Comparison of ENCODE assay signal across 16 mouse cellular contexts in genomic region chr7:137671156-137671555, GRCm38 (mm10).
DNase-seq lines count a peak whose midpoint lies in the region; ATAC-seq and TF ChIP-seq lines count a peak whose summit lies in the region.
"Had no signal": no experiment of that assay in that cellular context is flagged by ENCODE, and none has a peak within 500 bp of the region (broad histone marks: within the 10 kb centered on the region; RNA-seq: fewer than 3 reads in every experiment).

No protein-coding gene starts in this region.

- no peak overlapping the region for H3K4me2 ChIP-seq in CH12.LX (ENCODE audit: insufficient read depth, low read depth, poor library complexity, severe bottlenecking)
- H3K4me2 ChIP-seq in limb, embryonic 11.5 days (ENCODE audit: low read depth, severe bottlenecking), result no peak overlapping the region
- H3K4me2 ChIP-seq: forebrain, embryonic 15.5 days; kidney, embryonic 15.5 days; lung, embryonic 15.5 days; neural tube, embryonic 13.5 days had no signal

- peak; percentile 30 for DNase-seq in heart, adult 11 months
- no peak for DNase-seq in heart, postnatal 36 days
- peak; percentile 2 for DNase-seq in CH12.LX (ENCODE audit: extremely low read depth)
- DNase-seq in embryo, embryonic 10.5 days (ENCODE audit: low spot score), result peak; percentile 65
- DNase-seq in limb, embryonic 11.5 days (ENCODE audit: low spot score), result peak; percentile 77
- no peak for DNase-seq in thymus, postnatal 4 days
- DNase-seq: adrenal gland, postnatal 36 days; cerebellum, postnatal 14 days had no signal

- H3K9ac ChIP-seq in CH12.LX (ENCODE audit: insufficient read depth, low read depth), result no peak overlapping the region
- H3K9ac ChIP-seq in limb, embryonic 11.5 days (ENCODE audit: low read length), result no peak overlapping the region
- H3K9ac ChIP-seq: forebrain, embryonic 15.5 days; kidney, embryonic 15.5 days; lung, embryonic 15.5 days; neural tube, embryonic 13.5 days had no signal

- ATAC-seq in limb, embryonic 11.5 days (ENCODE audit: insufficient number of reproducible peaks, low FRiP score, low TSS enrichment, low read depth), result no peak
- ATAC-seq in granulocyte monocyte progenitor cell, adult 5-6 weeks (replicated peaks; ENCODE audit: poor library complexity, severe bottlenecking), result no peak
- ATAC-seq: forebrain, embryonic 15.5 days; hindbrain, embryonic 16.5 days; midbrain, embryonic 16.5 days had no signal

- intact Hi-C loops in heart, postnatal 36 days (cut with DNase I), result no loop called here

- TF ChIP-seq EP300 in CH12.LX (IDR thresholded peaks at IDR 0.05; ENCODE audit: low read length), result no peak

- no peak for TF ChIP-seq POLR2A in CH12.LX (IDR thresholded peaks at IDR 0.05; ENCODE audit: low read depth, low read length)

- H3K36me3 ChIP-seq in CH12.LX (replicated peaks in 1 of 2; ENCODE audit: control insufficient read depth in 1 of 2, insufficient read depth in 1 of 2, low read length in 1 of 2), result no peaks in the 10 kb centered on the region
- H3K36me3 ChIP-seq in limb, embryonic 11.5 days (ENCODE audit: control insufficient read depth, insufficient read depth, low read length), result no peaks in the 10 kb centered on the region
- H3K36me3 ChIP-seq: forebrain, embryonic 15.5 days; kidney, embryonic 15.5 days; lung, embryonic 15.5 days; neural tube, embryonic 13.5 days had no signal

- no peak for TF ChIP-seq CTCF in CH12.LX (conservative IDR thresholded peaks at IDR 0.05 in 1 of 2, IDR thresholded peaks at IDR 0.05 in 1 of 2; ENCODE audit: low read depth in 2 of 2, low read length in 2 of 2)

- H3K4me1 ChIP-seq in CH12.LX (ENCODE audit: control insufficient read depth in 1 of 2, insufficient read depth in 2 of 2), result no peaks in the 10 kb centered on the region
- no peaks in the 10 kb centered on the region for H3K4me1 ChIP-seq in limb, embryonic 11.5 days (ENCODE audit: control insufficient read depth, insufficient read depth, low read length)
- H3K4me1 ChIP-seq: forebrain, embryonic 15.5 days; kidney, embryonic 15.5 days; lung, embryonic 15.5 days; neural tube, embryonic 13.5 days had no signal

- no peak overlapping the region for H3K4me3 ChIP-seq in CH12.LX (replicated peaks in 1 of 3; ENCODE audit: low read depth in 2 of 3, low read length in 2 of 3, poor library complexity in 1 of 3)
- H3K4me3 ChIP-seq in limb, embryonic 11.5 days (ENCODE audit: low read depth, low read length), result no peak overlapping the region
- H3K4me3 ChIP-seq: forebrain, embryonic 15.5 days; kidney, embryonic 15.5 days; left cerebral cortex, adult 2 months; lung, embryonic 15.5 days; neural tube, embryonic 13.5 days had no signal

- dilution Hi-C loops in CH12.LX (cut with MboI; ENCODE audit: extremely low pct_ligation_motif_present, extremely low pct_unique_long_range_greater_than_20kb, low sequenced_read_pairs), result no loop called here

- H3K27ac ChIP-seq in CH12.LX (ENCODE audit: insufficient read depth, low read depth), result no peak overlapping the region
- no peak overlapping the region for H3K27ac ChIP-seq in limb, embryonic 11.5 days (replicated peaks; ENCODE audit: low read depth, low read length)
- H3K27ac ChIP-seq: forebrain, embryonic 15.5 days; kidney, embryonic 15.5 days; left cerebral cortex, adult 2 months; lung, embryonic 15.5 days; neural tube, embryonic 13.5 days had no signal

- H3K27me3 ChIP-seq in CH12.LX (replicated peaks), result peaks cover 63% of the 10 kb centered on the region
- H3K27me3 ChIP-seq in limb, embryonic 11.5 days (ENCODE audit: control insufficient read depth, insufficient read depth, low read length), result no peaks in the 10 kb centered on the region
- H3K27me3 ChIP-seq: forebrain, embryonic 15.5 days; kidney, embryonic 15.5 days; lung, embryonic 15.5 days; neural tube, embryonic 13.5 days had no signal

- H3K79me2 ChIP-seq in CH12.LX (replicated peaks; ENCODE audit: control insufficient read depth, extremely low read depth, insufficient read depth, poor library complexity, severe bottlenecking), result no peaks in the 10 kb centered on the region

- in situ Hi-C loops in CH12.LX (cut with MboI; ENCODE audit: low pct_ligation_motif_present, low pct_unique_long_range_greater_than_20kb, low sequenced_read_pairs), result no loop called here

- 55% methylated on average over 4 of the region's 4 CpGs for WGBS in limb, embryonic 11.5 days

- no peak for TF ChIP-seq RAD21 in CH12.LX (IDR thresholded peaks at IDR 0.05; ENCODE audit: low read depth, low read length)

- H3K9me3 ChIP-seq in CH12.LX (replicated peaks; ENCODE audit: low read length), result peaks cover 2% of the 10 kb centered on the region
- no peaks in the 10 kb centered on the region for H3K9me3 ChIP-seq in limb, embryonic 11.5 days (ENCODE audit: control insufficient read depth, low read length)
- H3K9me3 ChIP-seq: forebrain, embryonic 15.5 days; kidney, embryonic 15.5 days; lung, embryonic 15.5 days; neural tube, embryonic 13.5 days had no signal

TF ChIP-seq in CH12.LX, 34 proteins besides CTCF, POLR2A, EP300 and RAD21:
- TF ChIP-seq MXI1 (IDR thresholded peaks at IDR 0.05; ENCODE audit: low read depth, low read length) (no peak), GABPA (IDR thresholded peaks at IDR 0.05; ENCODE audit: insufficient replicate concordance, low read depth, low read length) (no peak), NELFE (IDR thresholded peaks at IDR 0.05; ENCODE audit: low read depth, low read length) (no peak), ZC3H11A (IDR thresholded peaks at IDR 0.05; ENCODE audit: low read depth, low read length) (no peak), POLR2AphosphoS2 (IDR thresholded peaks at IDR 0.05; ENCODE audit: low read depth, low read length) (no peak), MAX (IDR thresholded peaks at IDR 0.05; ENCODE audit: low read length) (no peak), MAFK (IDR thresholded peaks at IDR 0.05; ENCODE audit: insufficient replicate concordance, low read length) (no peak), JUND (conservative IDR thresholded peaks at IDR 0.05; ENCODE audit: low read depth, low read length) (no peak), KAT2A (IDR thresholded peaks at IDR 0.05; ENCODE audit: insufficient replicate concordance, low read length) (no peak), SIN3A (IDR thresholded peaks at IDR 0.05; ENCODE audit: low read length) (no peak), CHD2 (IDR thresholded peaks at IDR 0.05; ENCODE audit: low read length) (no peak)

Comparison
In these comparisons a context has a peak if more than half of its experiments do, and no peak if none do; other contexts are left out.
1. DNase-seq: peak in heart, adult 11 months (single experiment), CH12.LX (single experiment), embryo, embryonic 10.5 days (single experiment) and limb, embryonic 11.5 days (single experiment); none in heart, postnatal 36 days (0 of 2) and thymus, postnatal 4 days (single experiment).